Mouse (Mus musculus) ES-E14 (cell line): ENCODE measurements around the gene B4galnt3.

Experiments
- HCFC1 ChIP-seq: IDR thresholded peaks from 2 replicates; pipeline ENCODE4 v1.6.1; 2012; ENCODE audit warnings: low read length, inconsistent platforms, borderline replicate concordance; ENCODE audit not compliant: insufficient read depth
- ZC3H11A ChIP-seq: IDR thresholded peaks from 2 replicates; pipeline ENCODE4 v1.6.1; 2012; ENCODE audit warnings: low read depth, mild to moderate bottlenecking, inconsistent platforms, low read length, borderline replicate concordance
- ZNF384 ChIP-seq: IDR thresholded peaks from 2 replicates; pipeline ENCODE4 v1.6.1; 2012; ENCODE audit warnings: low read depth, low read length, inconsistent platforms

GRCm38 (mm10) chr6:120289430-120289829 lies 4.9 kb downstream of the B4galnt3 start:
- TF ChIP-seq ZC3H11A (no peak), ZNF384 (no peak), HCFC1 (no peak)
